Comparison of ENCODE assay signal across 25 mouse cellular contexts in the genomic region with DNA sequence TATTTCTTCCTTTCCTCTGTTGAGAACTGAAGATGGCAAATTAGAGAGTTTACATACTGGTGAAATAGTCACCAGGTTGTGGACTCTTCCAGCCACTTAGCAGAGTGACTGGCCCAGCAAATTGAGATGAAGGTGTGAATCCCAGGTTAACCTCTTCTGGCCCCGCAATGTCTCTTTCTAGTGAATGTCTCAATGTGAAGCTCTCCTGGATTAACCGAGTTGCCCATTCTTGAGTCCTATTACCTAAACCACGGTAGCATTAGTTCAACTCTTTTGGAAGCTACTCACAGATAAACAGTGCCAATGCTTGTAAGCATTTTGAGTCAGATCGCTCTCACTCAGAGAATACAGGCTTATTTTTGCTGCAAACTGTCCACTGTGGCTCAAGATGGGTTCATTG.
"Had no signal": no experiment of that assay in that cellular context is flagged by ENCODE, and none has a peak within 500 bp of the region (broad histone marks: within the 10 kb centered on the region; RNA-seq: fewer than 3 reads in every experiment).

No protein-coding gene starts in this region.

- DNase-seq: gastrocnemius, postnatal 14 days; heart, postnatal 10 days; heart, postnatal 4 days; kidney, adult 18-20 months; kidney, adult 8-10 months; kidney, postnatal 10 days; kidney, postnatal 25 days; kidney, postnatal 4 days; layer of hippocampus, adult 9-11 months; liver; liver, embryonic 13.5 days; liver, postnatal 0 days had no signal

- H3K36me3 ChIP-seq: heart, embryonic 10.5 days; hindbrain, embryonic 10.5 days; hindbrain, embryonic 12.5 days; intestine, embryonic 15.5 days; limb, embryonic 10.5 days; limb, embryonic 12.5 days; liver, embryonic 13.5 days; liver, embryonic 15.5 days had no signal

- H3K9ac ChIP-seq: heart, embryonic 12.5 days; hindbrain, embryonic 12.5 days; hindbrain, embryonic 14.5 days; intestine, embryonic 15.5 days; limb, embryonic 12.5 days; liver, embryonic 13.5 days; liver, embryonic 15.5 days; liver, postnatal 0 days had no signal

- H3K4me1 ChIP-seq: intestine, embryonic 15.5 days had no signal

- H3K4me2 ChIP-seq: heart, embryonic 12.5 days; hindbrain, embryonic 12.5 days; hindbrain, embryonic 14.5 days; intestine, embryonic 15.5 days; limb, embryonic 12.5 days; liver, embryonic 13.5 days; liver, embryonic 15.5 days had no signal

- H3K4me3 ChIP-seq: heart, embryonic 10.5 days; heart, embryonic 12.5 days; hindbrain, embryonic 10.5 days; hindbrain, embryonic 12.5 days; intestine, embryonic 15.5 days; left cerebral cortex, adult 2 months; limb, embryonic 10.5 days; limb, embryonic 12.5 days; liver, embryonic 13.5 days; liver, embryonic 15.5 days had no signal

- H3K27me3 ChIP-seq: heart, embryonic 12.5 days; hindbrain, embryonic 12.5 days; intestine, embryonic 15.5 days; limb, embryonic 12.5 days; liver, embryonic 13.5 days; liver, embryonic 15.5 days had no signal

- H3K9me3 ChIP-seq: heart, embryonic 10.5 days; heart, embryonic 12.5 days; hindbrain, embryonic 10.5 days; hindbrain, embryonic 12.5 days; intestine, embryonic 15.5 days; limb, embryonic 10.5 days; limb, embryonic 12.5 days; liver, embryonic 13.5 days; liver, embryonic 15.5 days had no signal

- H3K27ac ChIP-seq: heart, embryonic 10.5 days; hindbrain, embryonic 10.5 days; hindbrain, embryonic 12.5 days; hindbrain, embryonic 14.5 days; intestine, embryonic 15.5 days; left cerebral cortex, adult 2 months; limb, embryonic 10.5 days; limb, embryonic 12.5 days had no signal

- ATAC-seq: hindbrain, embryonic 16.5 days; inflammation-experienced regulatory T-cells, adult 6 months; intestine, embryonic 15.5 days; intestine, postnatal 0 days; liver, postnatal 0 days had no signal
